Mouse (Mus musculus): ENCODE measurements around the gene Hoxd9.

DNA sequence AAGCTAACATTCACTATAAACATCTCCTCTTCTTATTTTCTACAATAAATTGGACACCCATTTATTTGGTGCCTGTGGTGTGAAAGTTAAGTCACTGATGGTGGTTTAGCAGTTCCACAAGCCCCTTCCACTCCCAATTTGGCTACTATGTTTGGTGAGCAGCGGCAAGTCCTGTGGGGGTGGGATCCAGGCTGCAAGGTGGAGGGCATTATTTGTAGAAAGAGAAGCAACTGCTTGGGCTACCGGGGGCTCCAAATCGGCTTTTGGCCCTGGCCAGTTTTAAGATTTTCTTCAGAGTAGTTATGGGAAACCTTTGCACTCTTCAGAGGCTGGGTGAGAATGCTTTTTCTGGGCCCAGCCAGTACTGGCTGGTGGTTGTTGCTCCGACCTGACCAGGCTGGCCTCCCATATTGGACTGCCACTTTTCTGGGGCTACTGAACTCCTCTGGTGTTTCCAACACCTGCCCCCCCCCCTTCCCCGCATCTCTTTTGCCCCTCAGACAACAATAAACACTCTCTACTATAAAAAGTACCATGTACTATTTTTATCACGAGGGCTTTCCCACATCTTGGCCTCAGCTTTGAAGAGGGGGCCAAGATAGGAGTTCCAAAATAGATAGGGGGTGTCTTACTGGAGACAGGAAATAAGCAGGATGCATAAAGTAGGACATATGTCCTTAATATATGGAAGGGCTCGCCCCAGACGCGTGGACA, 34.4 kb downstream of the Hoxd9 start:
- TF ChIP-seq EP300 (IDR thresholded peaks at IDR 0.05; ENCODE audit: low read length) (peak; percentile 21; the same call in 1 of the 2 replicates), CTCF (conservative IDR thresholded peaks at IDR 0.05 in 1 of 2, IDR thresholded peaks at IDR 0.05 in 1 of 2; ENCODE audit: low read depth in 2 of 2, low read length in 2 of 2) (no peak)

Data from CH12.LX (cell line).